Mouse (Mus musculus): ENCODE measurements around the gene Ssmem1. TPM values are rescaled to one million over a fixed set of nuclear protein-coding genes. Genes with fewer than 3 reads are reported as not detected.

Ssmem1 gene
- total and polyA plus RNA-seq, 3 experiments: 0.17 to 0.34 TPM; not detected in 1

- Histone ChIP-seq H3K27me3 (replicated peaks) (no peaks in the 10 kb centered on the region), H3K36me3 (replicated peaks in 1 of 2; ENCODE audit: control insufficient read depth in 1 of 2, insufficient read depth in 1 of 2, low read length in 1 of 2) (no peaks in the 10 kb centered on the region), H3K79me2 (replicated peaks; ENCODE audit: control insufficient read depth, extremely low read depth, insufficient read depth, poor library complexity, severe bottlenecking) (no peaks in the 10 kb centered on the region), H3K4me3 (replicated peaks in 1 of 3; ENCODE audit: low read depth in 2 of 3, low read length in 2 of 3, poor library complexity in 1 of 3) (no peak overlapping the region), H3K27ac (ENCODE audit: insufficient read depth, low read depth) (no peak overlapping the region), H3K9me3 (replicated peaks; ENCODE audit: low read length) (no peaks in the 10 kb centered on the region), H3K4me1 (ENCODE audit: control insufficient read depth in 1 of 2, insufficient read depth in 2 of 2) (no peaks in the 10 kb centered on the region), H3K9ac (ENCODE audit: insufficient read depth, low read depth) (no peak overlapping the region), H3K4me2 (ENCODE audit: insufficient read depth, low read depth, poor library complexity, severe bottlenecking) (no peak overlapping the region)
- DNase-seq (ENCODE audit: extremely low read depth): no peak
- in situ Hi-C loops (cut with MboI; ENCODE audit: low pct_ligation_motif_present, low pct_unique_long_range_greater_than_20kb, low sequenced_read_pairs) (no loop called here), dilution Hi-C loops (cut with MboI; ENCODE audit: extremely low pct_ligation_motif_present, extremely low pct_unique_long_range_greater_than_20kb, low sequenced_read_pairs) (no loop called here)
- TF ChIP-seq MYC (IDR thresholded peaks at IDR 0.05; ENCODE audit: low read depth, low read length) (no peak), GABPA (IDR thresholded peaks at IDR 0.05; ENCODE audit: insufficient replicate concordance, low read depth, low read length) (no peak), MAX (IDR thresholded peaks at IDR 0.05; ENCODE audit: low read length) (no peak), MAFK (IDR thresholded peaks at IDR 0.05; ENCODE audit: insufficient replicate concordance, low read length) (no peak), HCFC1 (IDR thresholded peaks at IDR 0.05; ENCODE audit: low read depth, low read length) (no peak)
Observed at GRCm38 (mm10) chr6:30563575-30563974, 53.9 kb downstream of the Ssmem1 start.

GRCm38 (mm10) chr6:30564051-30564450, 54.4 kb downstream of the Ssmem1 start:
- dilution Hi-C loops (cut with MboI; ENCODE audit: extremely low pct_ligation_motif_present, extremely low pct_unique_long_range_greater_than_20kb, low sequenced_read_pairs) (no loop called here), in situ Hi-C loops (cut with MboI; ENCODE audit: low pct_ligation_motif_present, low pct_unique_long_range_greater_than_20kb, low sequenced_read_pairs) (no loop called here)
- TF ChIP-seq JUND (conservative IDR thresholded peaks at IDR 0.05; ENCODE audit: low read depth, low read length) (no peak), NRF1 (IDR thresholded peaks at IDR 0.05; ENCODE audit: low read depth, low read length) (no peak), EP300 (IDR thresholded peaks at IDR 0.05; ENCODE audit: low read length) (no peak)

GRCm38 (mm10) chr6:30568069-30568468, 58.4 kb downstream of the Ssmem1 start, which contains the start of gene Cpa4:
TSS of gene Cpa4 (plus strand) at chr6:30568369.
- in situ Hi-C loops (cut with MboI; ENCODE audit: low pct_ligation_motif_present, low pct_unique_long_range_greater_than_20kb, low sequenced_read_pairs) (no loop called here), dilution Hi-C loops (cut with MboI; ENCODE audit: extremely low pct_ligation_motif_present, extremely low pct_unique_long_range_greater_than_20kb, low sequenced_read_pairs) (no loop called here)
- Histone ChIP-seq H3K9ac (ENCODE audit: insufficient read depth, low read depth) (no peak within 1 kb of the TSS), H3K9me3 (replicated peaks; ENCODE audit: low read length) (no peaks in the 10 kb centered on the region), H3K27me3 (replicated peaks) (no peaks in the 10 kb centered on the region), H3K4me1 (ENCODE audit: control insufficient read depth in 1 of 2, insufficient read depth in 2 of 2) (no peaks in the 10 kb centered on the region), H3K27ac (ENCODE audit: insufficient read depth, low read depth) (no peak within 1 kb of the TSS), H3K36me3 (replicated peaks in 1 of 2; ENCODE audit: control insufficient read depth in 1 of 2, insufficient read depth in 1 of 2, low read length in 1 of 2) (no peaks in the 10 kb centered on the region), H3K79me2 (replicated peaks; ENCODE audit: control insufficient read depth, extremely low read depth, insufficient read depth, poor library complexity, severe bottlenecking) (no peaks in the 10 kb centered on the region), H3K4me3 (replicated peaks in 1 of 3; ENCODE audit: low read depth in 2 of 3, low read length in 2 of 3, poor library complexity in 1 of 3) (no peak within 1 kb of the TSS), H3K4me2 (ENCODE audit: insufficient read depth, low read depth, poor library complexity, severe bottlenecking) (no peak within 1 kb of the TSS)
- TF ChIP-seq HCFC1 (IDR thresholded peaks at IDR 0.05; ENCODE audit: low read depth, low read length): no peak
- no peak for TF ChIP-seq MEF2A (IDR thresholded peaks at IDR 0.05; ENCODE audit: borderline replicate concordance, low read depth, low read length)
- TF ChIP-seq SMC3 (IDR thresholded peaks at IDR 0.05; ENCODE audit: low read depth, low read length): no peak
- TF ChIP-seq EP300 (IDR thresholded peaks at IDR 0.05; ENCODE audit: low read length): no peak
- TF ChIP-seq CHD1 (IDR thresholded peaks at IDR 0.05; ENCODE audit: low read depth, low read length): no peak
- TF ChIP-seq E2F4 (IDR thresholded peaks at IDR 0.05; ENCODE audit: insufficient replicate concordance, low read depth, low read length): no peak
- no peak for TF ChIP-seq GABPA (IDR thresholded peaks at IDR 0.05; ENCODE audit: insufficient replicate concordance, low read depth, low read length)
- TF ChIP-seq RCOR1 (conservative IDR thresholded peaks at IDR 0.05; ENCODE audit: low read depth, low read length): no peak
- TF ChIP-seq NRF1 (IDR thresholded peaks at IDR 0.05; ENCODE audit: low read depth, low read length): no peak
- TF ChIP-seq SIN3A (IDR thresholded peaks at IDR 0.05; ENCODE audit: low read length): no peak
- DNase-seq (ENCODE audit: extremely low read depth): no peak

More at GRCm38 (mm10) chr6:30564051-30564450, 54.4 kb downstream of the Ssmem1 start:
- H3K9ac ChIP-seq (ENCODE audit: insufficient read depth, low read depth): no peak overlapping the region
- no peak overlapping the region for H3K27ac ChIP-seq (ENCODE audit: insufficient read depth, low read depth)
- no peak for DNase-seq (ENCODE audit: extremely low read depth)
- no peaks in the 10 kb centered on the region for H3K27me3 ChIP-seq (replicated peaks)
- H3K4me2 ChIP-seq (ENCODE audit: insufficient read depth, low read depth, poor library complexity, severe bottlenecking): no peak overlapping the region
- no peak overlapping the region for H3K4me3 ChIP-seq (replicated peaks in 1 of 3; ENCODE audit: low read depth in 2 of 3, low read length in 2 of 3, poor library complexity in 1 of 3)
- no peaks in the 10 kb centered on the region for H3K36me3 ChIP-seq (replicated peaks in 1 of 2; ENCODE audit: control insufficient read depth in 1 of 2, insufficient read depth in 1 of 2, low read length in 1 of 2)
- no peaks in the 10 kb centered on the region for H3K79me2 ChIP-seq (replicated peaks; ENCODE audit: control insufficient read depth, extremely low read depth, insufficient read depth, poor library complexity, severe bottlenecking)
- no peaks in the 10 kb centered on the region for H3K4me1 ChIP-seq (ENCODE audit: control insufficient read depth in 1 of 2, insufficient read depth in 2 of 2)
- H3K9me3 ChIP-seq (replicated peaks; ENCODE audit: low read length): no peaks in the 10 kb centered on the region

Measured in CH12.LX (cell line).